Mouse (Mus musculus): ENCODE data around the gene Zscan12.

Gene Zscan12

DNA sequence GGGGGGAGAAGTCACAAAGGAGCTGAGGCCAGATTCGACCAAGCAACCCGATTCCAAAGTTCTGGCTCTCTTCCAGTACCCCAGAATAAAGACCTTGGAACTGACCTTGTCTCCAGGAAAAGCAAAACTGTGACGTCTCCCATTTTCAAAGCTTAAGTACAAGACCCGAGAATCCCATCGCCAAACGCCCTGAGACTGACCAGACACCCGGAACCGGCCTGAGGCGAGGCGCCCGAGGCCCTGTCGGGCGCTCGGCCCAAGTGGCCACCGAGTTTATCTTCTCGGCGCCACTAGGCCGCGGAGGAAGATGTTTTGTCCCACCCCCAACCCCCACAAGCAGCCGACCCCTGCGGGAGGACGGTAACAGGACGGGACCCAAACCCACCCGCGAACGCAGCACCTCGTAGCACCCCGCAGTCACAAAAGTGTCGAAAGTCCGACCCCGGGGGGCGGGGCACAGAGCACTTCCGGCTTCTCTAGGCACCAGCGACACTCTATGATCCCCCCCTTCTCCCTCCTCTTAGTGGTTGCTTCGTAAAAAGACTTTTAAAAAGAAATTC is 39.7 kb downstream of the Zscan12 start, which contains the start of gene Zkscan3:
TSS of gene Zkscan3 (minus strand) at position 469 of the 560 bp plus-strand sequence.
- peak; percentile 92 for DNase-seq

DNA sequence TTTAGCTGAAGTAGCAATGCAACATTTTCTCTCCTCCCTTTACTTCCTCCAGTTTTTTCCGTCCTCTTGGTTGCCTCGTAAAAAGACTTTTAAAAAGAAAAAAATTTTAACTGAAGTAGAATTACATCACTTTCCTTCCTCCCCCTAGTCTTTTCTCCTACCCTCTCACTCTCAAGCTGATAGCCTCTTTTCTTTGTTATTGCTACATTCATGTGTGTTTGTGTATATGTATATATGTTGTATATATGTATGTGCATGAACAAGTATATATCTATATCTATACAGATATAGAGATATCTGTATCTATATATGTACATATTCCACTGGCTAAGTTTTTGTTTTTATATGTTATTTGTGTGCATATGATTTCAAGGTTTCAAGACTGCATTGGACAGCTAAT is 40.2 kb downstream of the Zscan12 start:
- no peak for DNase-seq

DNA sequence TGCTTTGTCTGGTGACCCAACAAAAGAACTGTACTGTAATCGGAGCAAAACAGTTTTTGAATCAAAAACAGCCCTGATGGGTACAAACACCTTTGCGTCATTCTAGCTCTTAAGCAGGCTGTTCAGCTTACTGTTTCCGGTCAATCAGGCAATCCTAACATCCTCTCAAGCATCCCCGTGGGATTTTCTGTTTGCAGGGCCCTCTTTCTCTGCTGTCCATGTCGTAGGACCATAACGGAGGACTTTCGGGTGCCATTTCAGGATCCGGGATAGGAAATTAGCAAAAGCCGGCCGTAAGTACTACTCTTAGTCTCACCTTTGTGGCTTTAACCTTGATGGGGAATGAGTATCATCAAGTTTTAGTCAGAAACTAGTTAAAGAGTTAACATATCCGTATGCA is 44.7 kb downstream of the Zscan12 start:
- DNase-seq: no peak

- peak; percentile 92 for DNase-seq
These were observed 45.6 kb downstream of the Zscan12 start for GRCm38 (mm10) chr13:21407969-21408804.

- no peak for DNase-seq
These were observed 46.3 kb downstream of the Zscan12 start for GRCm38 (mm10) chr13:21408805-21409459.

- DNase-seq: no peak
These were observed 51.9 kb downstream of the Zscan12 start for GRCm38 (mm10) chr13:21414231-21415212.

DNA sequence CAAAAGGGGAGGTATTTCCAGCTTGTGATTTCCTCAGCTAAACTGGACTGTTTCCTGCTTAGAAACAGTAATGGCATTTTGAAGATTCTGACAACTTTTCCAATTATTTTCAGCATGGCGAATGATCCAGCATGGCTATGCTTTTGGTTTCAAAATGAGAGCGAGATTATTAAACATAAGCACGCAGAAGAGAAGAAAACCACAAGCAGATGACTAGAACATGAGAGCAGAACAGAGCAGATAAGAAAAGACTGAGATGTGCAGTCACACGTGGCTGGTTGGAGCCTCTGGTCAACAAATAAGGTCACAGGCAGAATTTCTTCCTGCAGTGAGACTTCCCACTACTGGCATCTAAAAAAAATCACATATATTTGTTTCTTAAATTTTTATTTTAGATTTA is 52.6 kb downstream of the Zscan12 start:
- DNase-seq: no peak

DNA sequence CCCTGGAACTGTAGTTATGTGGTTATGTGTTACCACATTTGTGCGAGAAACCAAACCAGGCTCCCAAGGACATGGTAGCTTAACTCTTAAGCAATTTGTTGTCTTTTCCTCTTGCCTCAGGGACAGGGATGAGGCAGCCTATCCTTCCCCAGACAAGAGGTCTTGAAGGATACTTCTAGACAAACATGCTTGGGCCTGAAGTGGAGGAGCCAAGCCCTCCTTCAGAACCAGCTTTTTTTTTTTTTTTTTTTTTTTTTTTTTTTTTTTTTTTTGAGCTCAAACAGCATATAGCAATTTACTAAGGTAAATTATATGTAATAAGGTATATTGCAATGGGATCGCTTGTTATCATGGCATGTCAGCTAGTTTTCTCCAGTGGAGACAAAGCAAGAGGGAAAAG is 53.1 kb downstream of the Zscan12 start:
- DNase-seq: no peak

DNA sequence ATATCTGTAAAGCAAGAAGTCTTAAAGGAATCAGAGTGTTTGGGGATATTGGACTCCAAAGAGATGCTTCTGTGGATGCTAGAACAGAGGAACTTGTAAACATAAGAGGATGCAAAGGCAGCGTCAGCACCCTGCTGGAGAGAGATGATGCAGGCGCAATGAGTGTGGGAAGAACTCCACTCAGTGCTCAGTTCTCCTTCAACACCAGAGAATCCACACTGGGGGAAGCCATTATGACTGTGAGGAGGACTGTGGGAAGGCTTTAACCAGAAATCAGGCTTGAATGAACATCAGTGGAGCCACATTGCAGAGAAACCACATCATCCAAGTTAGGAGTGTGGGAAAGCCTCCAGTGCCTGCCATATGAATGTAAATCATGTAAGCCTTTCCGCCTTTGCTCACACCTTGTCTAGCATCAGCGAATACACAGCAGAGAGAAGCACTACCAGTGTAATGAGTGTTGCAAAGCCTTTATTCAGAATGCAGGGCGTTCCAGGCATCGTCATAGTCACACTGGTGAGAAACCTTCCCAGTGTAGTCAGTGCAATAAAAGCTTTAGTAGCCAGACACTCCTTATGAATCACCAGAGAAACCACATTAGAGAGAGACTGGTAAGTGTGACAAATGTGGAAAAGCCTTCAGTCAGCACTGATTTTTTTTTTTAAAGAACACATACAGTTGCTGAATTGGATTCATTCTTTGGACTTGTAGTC is 54.8 kb downstream of the Zscan12 start:
- no peak for DNase-seq

DNA sequence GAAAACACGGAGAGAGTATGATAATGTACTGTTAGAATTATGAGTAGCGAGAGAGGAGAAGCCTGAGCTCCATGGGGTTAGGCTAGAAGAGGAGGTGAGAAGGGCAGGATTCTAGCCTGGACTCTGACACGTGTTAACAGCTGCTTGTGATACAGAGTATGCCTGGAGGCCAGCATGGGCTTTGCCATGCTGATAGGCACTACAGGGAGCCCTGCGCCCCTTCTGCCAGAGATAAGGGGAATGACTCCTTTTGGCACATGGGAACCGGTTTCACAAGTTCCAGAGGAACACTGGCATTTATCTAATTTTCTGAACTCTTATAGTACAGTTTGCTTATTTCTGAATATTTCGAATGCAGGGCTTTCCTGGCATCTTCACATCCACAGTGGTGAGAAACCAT is 56.2 kb downstream of the Zscan12 start:
- no peak for DNase-seq

All from embryo, embryonic 11 days (tissue).